Mouse (Mus musculus): ENCODE measurements around the gene Sorcs2.

Gene Sorcs2

GRCm38 (mm10) chr5:36075172-36076074 lies 322.5 kb downstream of the Sorcs2 start:
- DNase-seq (ENCODE audit: low spot score in 2 of 2): no peak

DNA sequence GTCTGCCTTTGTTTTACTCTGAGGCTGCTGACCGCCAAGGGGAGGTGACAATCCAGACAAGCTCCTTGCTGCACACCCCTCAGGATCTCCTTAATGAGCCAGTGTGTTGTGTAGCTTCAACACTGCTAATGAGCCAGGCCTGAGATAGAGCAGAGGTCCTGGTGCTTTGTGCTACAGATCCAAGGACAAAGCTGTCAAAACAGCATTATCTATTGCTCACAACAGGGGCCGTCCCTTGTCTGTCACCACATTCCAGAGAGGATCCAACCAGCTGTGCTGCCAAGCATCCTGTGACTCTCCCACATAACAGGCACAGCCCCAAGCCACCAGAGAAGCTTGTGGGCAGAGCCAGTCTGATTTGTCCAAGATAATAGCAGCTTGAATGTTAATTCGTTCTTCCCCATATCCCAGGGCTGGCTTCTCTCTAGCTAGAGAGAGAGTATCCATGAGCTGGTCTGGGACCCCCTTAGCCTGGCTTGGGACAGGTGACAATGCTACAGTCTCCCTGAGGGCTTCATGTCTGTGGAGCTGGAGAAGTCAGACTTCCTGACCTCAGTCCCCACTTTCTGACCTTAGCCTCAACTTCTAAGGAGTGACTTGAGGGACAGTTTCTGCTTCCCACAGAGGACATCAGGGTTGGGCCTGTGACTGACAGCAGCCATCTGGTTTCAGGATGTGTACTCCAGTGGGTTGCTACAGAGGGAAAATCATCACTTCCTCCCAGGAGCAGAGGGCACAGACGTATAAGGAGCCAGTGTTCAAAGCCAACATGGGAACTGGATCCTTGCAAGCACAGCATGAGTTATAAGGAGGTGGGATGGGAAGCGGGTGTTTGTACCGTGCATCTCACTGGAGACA lies 328.2 kb downstream of the Sorcs2 start:
- peak; percentile 41 to 63 for DNase-seq (ENCODE audit: low spot score in 2 of 2)

DNA sequence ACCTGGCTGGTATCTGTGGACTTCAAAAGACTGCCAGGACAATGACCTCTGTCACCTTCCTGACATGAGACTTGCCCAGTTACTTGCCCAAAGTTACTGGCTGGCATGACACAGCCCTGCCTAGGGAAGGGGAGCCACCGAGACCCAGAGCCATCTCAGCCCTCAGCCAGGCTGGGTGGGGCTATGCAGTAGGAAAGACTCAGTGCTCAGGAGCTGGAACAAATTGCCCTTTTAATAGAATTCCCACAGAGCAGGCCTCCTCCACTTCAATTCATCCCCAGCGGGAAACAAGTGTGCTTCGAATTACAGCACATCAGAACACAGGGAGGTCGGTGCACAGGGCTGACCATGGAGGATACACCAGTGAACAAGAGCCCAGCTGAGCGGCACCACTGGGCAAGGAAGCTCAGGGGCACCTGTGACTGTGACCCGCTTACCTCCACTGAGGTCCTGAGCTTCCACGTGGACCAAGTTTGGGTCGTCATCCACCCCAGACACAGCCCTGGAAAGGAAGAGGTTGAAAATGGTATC lies 330.2 kb downstream of the Sorcs2 start:
- no peak for DNase-seq (ENCODE audit: low spot score in 2 of 2)

GRCm38 (mm10) chr5:36057804-36058322 lies 340.1 kb downstream of the Sorcs2 start:
- DNase-seq (ENCODE audit: low spot score in 2 of 2): peak; percentile 31 to 43

DNA sequence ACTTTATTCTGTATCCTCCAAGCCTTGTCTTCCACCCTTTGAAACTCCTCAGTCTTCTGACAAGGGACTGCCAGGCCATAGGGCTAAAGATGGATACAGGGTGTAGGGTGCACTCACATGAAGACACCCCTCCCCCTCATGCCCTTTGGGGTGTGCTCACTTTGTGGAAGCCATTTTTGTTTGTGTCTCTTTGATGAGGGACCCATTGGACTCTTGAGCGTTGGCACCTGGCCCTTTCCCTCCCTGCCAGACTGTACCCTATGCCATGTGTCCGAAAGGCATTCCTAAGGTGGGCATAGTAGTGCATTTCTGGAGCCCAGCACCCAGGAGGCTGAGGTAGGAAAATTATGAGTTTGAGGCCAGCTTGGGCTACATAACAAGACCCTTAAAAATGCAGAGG lies 341.0 kb downstream of the Sorcs2 start:
- no peak for DNase-seq (ENCODE audit: low spot score in 2 of 2)

DNA sequence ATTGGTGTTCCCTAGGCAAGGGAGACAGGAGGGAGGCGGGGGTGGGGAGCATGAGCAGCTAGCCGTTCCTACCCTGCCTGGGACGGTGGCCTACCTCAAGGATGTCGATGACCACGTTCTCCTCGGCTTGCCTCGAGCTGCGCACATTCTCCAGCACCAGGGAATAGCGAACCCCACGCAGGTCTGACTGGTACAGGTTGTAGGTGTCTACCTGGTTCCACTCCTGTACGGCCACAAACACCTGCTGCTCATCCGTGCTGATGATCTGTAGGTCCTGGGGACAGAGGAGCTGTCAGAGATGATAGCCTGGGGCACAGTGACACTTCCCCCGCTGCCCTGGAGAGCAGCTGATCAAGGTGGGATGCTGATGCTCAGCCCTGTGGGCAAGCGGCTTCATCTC lies 342.1 kb downstream of the Sorcs2 start:
- no peak for DNase-seq (ENCODE audit: low spot score in 2 of 2)

- DNase-seq (ENCODE audit: low spot score in 2 of 2): no peak
Observed at GRCm38 (mm10) chr5:36054498-36054897, 343.4 kb downstream of the Sorcs2 start.

GRCm38 (mm10) chr5:36043154-36043553 lies 354.8 kb downstream of the Sorcs2 start:
- no peak for DNase-seq (ENCODE audit: low spot score in 2 of 2)

- no peak for DNase-seq (ENCODE audit: low spot score in 2 of 2)
Observed at GRCm38 (mm10) chr5:36041756-36042155, 356.2 kb downstream of the Sorcs2 start.

DNA sequence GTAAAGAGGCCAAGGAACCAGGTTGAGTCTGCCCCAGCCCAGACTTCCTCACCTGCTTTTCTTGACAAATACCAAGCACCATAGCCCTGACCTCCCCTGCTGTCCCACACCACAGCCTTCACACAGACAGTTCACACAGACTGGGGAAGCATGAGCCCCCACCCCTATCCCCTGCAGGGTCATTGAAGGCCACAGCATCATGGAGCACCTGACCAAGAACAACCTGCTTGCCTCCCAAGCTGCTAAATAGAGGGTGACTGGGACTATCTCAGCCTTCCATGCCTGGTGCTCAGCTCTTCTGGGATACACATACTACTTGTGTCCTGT lies 356.7 kb downstream of the Sorcs2 start:
- DNase-seq (ENCODE audit: low spot score in 2 of 2): no peak

DNA sequence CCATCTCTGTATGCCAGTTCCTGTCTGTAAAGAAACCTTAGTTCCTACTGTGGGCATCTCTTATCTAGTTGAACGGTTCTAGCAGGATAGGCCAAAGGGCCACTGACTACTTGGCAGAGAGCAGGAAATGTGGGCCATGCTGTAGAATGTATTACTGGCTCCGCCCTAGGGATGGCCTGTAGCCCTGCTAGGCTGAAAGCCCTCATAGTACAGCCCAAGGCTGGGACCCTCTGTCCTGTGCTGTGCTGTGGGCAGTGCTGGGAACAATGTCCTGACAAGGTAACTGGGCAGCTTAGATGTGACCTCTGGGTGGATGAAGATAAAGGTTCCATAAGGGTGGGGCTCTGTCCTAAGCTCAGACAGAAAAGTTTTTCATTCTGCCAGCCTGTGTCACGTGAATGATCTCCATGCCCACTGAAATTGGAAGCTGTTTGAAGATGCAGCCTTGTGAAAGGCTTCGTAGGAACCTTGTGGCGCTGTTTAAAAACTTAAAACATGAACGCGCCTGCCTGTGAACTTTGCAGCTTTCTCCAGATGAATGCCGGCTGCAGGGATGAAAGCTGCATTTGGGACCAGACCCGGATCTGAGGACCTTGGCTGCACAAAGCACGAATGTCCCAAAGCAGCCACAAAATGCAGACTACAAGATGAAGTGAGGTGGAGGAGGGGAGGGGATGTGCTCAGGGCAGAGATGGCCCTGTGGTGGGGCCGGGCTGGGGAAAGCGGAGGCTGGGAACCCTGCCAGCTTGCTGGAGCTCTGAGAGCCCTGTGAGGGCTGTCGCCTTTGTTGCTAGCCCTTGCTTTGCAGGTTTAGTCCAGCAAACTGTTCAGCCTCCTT lies 357.3 kb downstream of the Sorcs2 start:
- no peak for DNase-seq (ENCODE audit: low spot score in 2 of 2)

DNA sequence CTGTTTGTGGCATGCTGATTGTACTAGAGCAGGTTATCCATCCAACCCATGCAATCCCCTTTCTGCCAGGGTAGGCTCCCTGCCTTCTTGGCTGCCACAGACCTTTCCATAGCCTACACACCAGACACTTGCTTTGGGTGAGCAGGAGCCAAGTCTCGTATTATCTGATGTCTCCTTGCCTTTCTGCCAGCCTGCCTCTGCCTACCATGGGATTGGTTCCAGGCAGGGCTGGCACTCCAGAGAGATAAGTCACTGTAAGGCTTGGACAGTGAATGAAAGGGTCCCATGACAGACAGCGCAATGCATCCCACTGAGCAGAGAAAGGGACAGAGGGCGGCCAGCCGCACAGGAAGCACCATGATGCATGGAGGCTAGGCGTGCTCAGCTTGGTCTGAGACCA lies 358.3 kb downstream of the Sorcs2 start:
- DNase-seq (ENCODE audit: low spot score in 2 of 2): no peak

DNA sequence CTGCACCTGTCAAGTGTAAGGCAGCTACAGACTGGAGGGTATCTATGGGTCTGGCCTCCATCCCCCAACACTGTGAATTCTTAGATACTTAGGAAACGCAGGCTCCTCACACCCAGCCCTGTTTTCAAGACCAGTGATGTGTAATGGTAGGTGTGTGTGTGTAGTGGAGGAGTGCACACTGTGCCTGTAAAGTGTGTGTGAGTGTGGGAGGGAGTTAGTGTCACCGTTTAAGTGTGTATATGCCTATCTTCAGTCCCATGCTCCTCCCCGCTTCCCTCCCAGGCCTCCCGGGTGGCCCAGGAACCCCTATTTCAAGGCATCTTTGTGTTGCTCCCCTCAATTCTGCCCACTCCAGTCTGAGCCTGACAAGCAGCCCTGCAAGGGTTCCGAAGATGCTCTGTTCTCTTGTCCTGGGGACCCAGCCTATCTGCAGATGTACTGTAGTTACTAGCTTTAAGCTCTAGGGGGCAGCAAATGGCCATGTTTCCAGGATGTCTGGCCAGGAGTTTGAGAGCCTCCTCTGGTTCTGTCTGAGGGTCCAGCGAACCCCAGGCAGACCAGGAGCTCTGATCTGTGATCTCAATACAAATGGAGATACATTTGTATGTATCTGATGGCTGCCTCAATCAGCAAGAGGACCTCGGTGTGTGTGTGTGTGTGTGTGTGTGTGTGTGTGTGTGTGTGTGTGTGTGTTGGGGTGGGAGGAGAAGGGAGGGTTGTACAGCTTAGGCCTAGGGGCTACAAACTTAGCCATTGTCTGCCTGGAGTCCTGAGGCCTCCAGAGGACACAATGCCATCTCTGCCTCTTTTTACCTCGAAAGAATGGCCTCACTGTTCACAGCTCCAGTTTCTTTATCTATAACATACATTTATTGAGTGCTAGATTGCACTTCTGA lies 364.2 kb downstream of the Sorcs2 start:
- DNase-seq (ENCODE audit: low spot score in 2 of 2): peak; percentile 57 to 63

- DNase-seq (ENCODE audit: low spot score in 2 of 2): no peak
Observed at GRCm38 (mm10) chr5:36025076-36025475, 372.9 kb downstream of the Sorcs2 start.

DNA sequence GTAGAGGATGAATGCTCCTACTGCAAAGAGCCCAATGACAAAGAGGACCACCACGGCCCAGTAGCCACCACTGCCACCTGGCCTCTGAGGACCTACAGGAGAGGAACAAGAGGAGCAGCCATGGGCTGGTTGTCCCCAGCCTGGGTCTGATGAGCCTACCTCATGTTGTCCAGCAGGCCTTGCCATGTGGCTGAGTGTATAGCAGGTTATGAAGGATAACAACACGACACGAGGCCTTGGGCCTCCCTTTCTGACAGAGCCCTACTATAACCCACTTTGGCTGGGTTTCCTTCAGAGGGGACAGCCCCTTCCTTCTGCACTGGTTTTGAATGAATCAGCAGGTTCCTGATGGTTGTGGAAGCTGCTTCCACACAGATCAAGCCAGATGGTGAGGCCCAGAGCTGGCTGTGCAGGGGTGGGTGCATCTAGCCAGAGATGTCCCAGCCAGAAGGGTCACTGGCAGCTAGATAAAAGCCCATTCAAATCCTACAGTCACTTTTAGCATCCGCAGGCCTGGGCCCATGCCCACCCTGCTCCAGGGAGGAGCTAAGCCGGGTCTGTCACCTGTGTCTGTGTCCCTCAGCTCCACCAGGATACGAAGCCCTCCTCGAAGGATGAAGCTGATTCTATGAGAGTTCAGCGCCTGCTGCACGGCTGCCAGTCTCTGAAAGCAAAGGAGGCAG lies 373.8 kb downstream of the Sorcs2 start:
- peak in 1 of 2 experiments; percentile 22 for DNase-seq (ENCODE audit: low spot score in 2 of 2)

- DNase-seq (ENCODE audit: low spot score in 2 of 2): no peak
Observed at GRCm38 (mm10) chr5:36022361-36022760, 375.6 kb downstream of the Sorcs2 start.

DNA sequence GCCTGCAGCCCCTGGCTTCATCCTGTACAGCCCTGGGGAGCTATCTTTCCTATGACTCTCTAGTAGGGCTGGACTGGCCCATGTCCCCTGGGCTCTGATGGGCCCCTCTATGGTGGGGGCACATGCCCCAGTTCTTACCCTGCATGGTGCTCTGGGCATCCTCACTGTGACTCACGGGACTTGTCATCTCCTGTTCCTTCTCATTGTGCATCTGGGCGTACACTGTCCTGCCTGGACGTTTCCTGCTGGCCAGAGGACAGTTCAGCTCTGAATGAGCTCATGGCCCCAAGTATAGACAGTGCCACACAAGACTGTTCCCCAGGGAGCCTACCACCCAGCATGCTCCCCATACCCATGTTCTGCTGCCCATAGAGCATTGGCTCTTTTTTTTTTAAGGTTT lies 376.8 kb downstream of the Sorcs2 start:
- DNase-seq (ENCODE audit: low spot score in 2 of 2): no peak

- DNase-seq (ENCODE audit: low spot score in 2 of 2): no peak
Observed at GRCm38 (mm10) chr5:36018366-36018765, 379.6 kb downstream of the Sorcs2 start.

- no peak for DNase-seq (ENCODE audit: low spot score in 2 of 2)
Observed at GRCm38 (mm10) chr5:36009405-36009804, 388.5 kb downstream of the Sorcs2 start.

- no peak for DNase-seq (ENCODE audit: low spot score in 2 of 2)
Observed at GRCm38 (mm10) chr5:36007649-36008048, 390.3 kb downstream of the Sorcs2 start.

All from right cerebral cortex, adult 2 months (tissue).